Mouse (Mus musculus) spleen, embryonic (tissue): Measurements from ENCODE around the gene Cct6b.
"Not testable (repeated sequence)": the region's sequence is repeated elsewhere in the genome, so short reads cannot be mapped to it uniquely, and the experiment has no call there.

Experiments used
- CTCF ChIA-PET: fragments of 350-600 bp; sonication (Branson Sonifier 250); formaldehyde crosslinking; loops from one replicate; lab custom pipeline; 2022; lab: Charles Lee

Cct6b gene

DNA sequence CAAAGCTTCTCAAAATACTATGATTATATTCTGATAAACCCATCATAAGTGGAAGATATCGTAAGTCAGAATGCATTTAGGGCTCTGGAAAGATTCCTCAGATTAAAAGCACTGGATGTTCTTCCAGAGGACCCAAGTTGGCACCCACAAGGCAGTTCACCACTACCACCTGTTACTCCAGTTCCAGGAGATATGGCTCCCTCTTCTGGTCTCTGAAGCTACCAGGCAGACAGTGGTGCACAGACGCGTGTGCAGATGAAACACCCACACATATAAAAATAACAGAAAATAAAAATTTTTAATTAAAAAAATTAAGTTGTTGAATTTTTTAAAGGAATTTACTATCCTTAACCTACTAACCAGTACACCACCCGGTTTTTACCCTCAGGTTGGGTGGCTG lies 55.2 kb downstream of the Cct6b start:
- CTCF ChIA-PET: no interaction called here

DNA sequence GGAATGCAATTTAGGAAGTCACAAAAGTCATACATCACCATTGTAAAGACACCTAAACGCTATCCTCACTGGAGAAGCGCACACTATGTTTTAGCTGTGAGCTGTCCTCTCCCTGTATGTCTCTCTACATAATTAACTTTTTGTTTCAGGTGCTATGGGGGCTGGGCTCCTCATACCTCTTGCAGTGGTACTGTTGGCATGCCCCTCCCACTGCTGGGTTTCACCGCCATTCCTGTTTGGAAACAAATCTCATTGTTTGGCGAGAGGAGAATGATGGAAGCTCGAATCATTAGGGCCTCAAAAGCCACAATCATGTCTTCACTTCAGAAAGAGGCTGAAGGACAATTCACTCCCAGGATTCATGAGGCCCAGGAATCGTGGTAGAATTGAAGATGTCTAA lies 59.0 kb downstream of the Cct6b start:
- CTCF ChIA-PET: interaction anchor here (0.7 kb wide), 1 partner anchor 43 kb away, joined by 5 read pairs; no protein-coding TSS in a partner anchor

DNA sequence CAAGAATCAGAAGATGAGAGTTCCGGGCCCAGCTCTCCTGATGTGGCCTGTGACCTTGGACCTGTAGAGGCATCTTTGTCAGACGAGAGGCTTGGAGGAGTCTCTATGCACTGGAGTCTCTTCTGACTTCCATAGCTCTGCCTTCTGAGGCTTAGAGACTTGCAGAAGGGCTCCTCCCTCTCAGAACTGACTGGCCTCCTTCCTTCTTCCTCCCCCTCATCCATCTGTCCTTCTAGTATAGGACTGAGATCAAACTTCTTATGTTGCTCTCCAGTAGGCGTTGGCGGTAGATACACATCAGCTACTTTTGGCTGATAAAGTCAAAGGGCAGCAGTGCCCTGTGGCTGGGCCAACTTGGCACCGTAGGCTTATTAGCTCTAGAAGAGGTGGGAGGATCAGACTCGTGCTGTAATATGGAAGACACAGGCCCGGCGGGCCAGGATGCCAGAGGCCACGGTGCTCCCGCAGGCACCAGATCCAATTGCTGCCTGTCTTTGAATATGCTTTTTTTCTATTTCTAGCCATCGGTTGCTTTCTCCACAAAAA lies 64.2 kb downstream of the Cct6b start:
- CTCF ChIA-PET: no interaction called here

DNA sequence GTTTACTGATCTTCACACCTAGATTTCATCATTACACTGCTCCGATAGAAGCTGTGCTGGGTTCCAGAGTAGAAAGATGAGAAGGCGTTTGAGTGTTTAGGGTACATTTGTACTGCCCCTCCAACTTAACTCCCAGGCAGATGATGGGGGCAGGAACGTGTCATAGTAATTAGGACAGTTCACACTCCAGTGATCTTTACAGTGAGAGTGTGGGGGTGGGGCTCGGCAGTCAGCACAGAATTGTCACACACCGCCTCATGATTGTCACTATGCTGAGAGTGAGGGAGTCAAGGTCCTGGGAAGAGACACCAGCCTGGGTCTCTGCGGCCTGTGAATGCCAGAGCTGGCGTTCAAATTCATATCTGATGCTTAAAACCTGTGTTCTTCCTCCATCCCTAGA lies 68.2 kb downstream of the Cct6b start:
- CTCF ChIA-PET: no interaction called here

DNA sequence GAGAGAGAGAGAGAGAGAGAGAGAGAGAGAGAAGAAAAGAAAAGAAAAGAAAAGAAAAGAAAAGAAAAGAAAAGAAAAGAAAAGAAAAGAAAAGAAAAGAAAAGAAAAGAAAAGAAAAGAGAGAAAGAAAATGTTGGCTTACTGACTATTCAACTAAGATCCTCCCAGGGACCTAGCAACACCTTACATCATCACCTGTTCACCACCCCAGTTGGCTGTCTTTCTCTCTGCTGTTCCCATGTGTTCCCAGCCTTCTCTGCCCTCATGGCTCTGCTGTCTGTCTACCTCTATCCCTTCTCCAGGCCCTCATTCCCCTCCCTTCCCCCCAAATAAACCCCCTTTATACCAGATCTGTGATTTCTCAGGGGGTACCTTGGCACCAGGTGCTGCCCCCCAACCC lies 69.2 kb downstream of the Cct6b start:
- CTCF ChIA-PET: not testable (repeated sequence)

DNA sequence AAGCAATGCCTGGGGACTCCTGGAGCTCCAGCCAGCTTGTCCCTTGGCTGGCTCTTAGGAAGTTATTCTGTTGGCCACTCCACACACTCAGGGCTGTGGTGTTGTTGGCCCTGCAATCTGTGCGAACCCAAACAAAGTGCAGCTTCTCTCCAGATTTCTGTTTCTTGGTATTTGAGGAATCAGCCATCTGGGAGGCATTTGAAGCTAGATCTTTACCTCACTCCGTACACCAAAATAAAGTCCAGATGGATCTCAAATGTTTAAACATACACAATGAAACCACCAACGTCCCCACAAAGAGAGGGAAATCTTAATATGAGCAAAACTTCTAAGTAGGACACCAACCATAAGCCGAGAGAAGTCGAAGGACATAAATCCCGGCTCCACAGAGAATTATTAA lies 71.5 kb downstream of the Cct6b start:
- CTCF ChIA-PET: no interaction called here

DNA sequence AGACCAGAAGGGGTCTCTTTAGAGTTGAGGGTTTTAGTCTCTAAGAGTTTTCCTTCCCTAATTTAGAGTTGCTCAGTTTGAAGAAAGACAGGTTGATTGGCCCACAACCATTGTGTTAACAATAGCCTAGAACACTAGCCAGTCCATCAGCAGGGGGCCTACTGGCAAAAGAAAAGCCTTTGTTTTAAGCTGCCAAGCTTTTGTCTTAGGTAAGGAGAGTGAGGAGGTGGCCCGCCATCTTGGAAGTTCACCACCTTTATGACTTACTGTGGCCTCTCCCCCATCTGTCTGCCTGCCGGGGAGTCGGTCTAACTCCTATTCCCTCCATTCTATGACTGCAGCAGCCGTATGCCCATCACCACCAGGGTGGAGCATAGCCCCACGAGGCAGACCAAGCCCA lies 73.6 kb downstream of the Cct6b start:
- CTCF ChIA-PET: no interaction called here

DNA sequence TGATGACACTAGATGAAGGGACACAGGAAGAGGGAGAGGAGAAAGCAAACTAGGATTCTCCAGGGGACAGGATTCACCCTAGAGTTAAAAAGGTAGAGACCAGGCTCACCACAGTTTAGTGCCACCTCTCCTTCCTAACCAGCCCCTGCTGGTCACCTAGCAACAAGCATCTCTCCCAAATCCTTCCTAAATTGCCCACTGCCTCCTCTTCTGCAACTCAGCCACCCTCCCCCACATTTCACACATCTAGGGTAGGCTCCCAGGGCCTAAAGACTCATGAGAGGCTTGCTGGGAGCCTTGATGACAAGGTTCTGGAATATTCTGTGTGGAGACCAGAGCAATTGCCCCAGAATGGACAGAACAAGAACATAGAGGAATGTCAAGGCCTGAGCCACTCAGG lies 76.5 kb downstream of the Cct6b start:
- CTCF ChIA-PET: no interaction called here

DNA sequence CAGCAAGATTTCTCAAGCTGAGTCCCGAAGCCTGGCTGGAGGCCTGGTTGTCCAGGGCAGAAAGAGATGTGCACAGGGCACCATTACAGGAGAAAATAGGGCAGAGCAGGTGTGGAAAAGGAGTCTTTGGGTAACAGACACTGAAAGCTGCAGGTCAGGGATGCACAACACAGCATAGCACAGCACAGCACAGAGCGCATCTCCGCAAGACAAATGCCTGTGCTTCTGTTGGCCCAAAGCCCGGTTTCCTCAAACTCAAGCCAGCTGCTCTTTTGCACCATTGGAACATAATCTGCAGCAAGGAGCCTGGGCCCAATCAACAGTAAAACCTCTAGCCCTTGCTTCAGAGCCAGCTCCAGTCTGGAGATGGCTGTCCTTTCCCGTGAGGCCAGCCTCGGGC lies 79.4 kb downstream of the Cct6b start:
- CTCF ChIA-PET: interaction anchor here (0.5 to 1.0 kb wide), 3 partner anchors 77 to 362 kb away, joined by 3 to 4 read pairs (median 3); no protein-coding TSS in a partner anchor

DNA sequence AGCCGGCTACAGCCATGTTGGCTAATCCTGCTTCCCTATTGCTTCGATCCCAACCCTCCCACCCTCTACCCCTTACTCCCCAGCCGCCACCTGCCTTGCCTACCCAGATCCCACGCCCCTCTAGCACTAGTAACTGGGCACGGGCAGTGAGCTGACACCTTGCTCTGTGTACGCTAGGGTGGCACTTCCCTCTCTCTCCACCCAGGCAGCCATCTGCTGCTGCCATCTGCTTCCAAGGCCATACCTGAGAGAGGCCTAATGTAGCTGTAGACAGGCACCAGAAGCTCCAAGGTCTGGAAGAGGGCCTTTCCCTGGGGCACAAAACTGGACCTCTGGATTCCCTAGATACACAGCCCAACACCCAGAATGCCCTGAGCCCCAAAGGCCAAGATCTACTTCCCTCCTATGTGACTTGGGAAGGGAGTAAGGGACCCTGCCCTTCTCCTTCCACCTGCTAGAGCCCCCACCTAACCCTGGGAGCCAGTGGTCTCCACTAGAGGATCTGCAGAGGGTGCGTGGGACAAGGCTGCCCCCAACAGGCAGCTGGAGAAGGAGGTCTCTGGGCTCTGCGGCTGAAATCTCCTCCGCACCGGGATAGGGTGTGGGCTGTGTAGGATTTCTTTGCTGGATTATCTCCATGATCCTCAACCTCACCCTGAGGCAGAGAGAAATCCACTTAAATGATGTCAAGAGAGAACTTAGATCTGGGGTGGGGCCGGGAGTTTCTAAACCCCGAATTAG lies 80.2 kb downstream of the Cct6b start:
- CTCF ChIA-PET: interaction anchor here (1.0 kb wide), 1 partner anchor 76 kb away, joined by 3 read pairs; no protein-coding TSS in a partner anchor

DNA sequence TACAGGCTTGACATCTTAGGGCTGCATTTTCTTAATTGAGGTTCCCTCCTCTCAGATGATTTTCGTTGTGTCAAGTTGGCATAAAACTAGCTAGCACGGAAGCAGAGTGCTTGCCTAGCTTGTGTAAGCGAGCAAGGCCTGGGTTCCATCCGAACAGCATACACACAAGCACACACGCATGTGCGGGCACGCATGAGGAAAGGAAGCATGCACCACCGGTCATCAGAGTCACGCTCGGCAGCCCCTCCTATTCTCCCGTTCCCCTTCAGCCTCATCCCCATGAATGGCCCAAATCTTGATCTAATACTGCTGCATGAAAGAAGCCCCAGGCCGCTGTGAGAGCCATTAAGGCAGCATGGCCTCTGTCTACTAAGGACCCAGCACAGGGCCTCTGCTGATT lies 85.6 kb downstream of the Cct6b start:
- CTCF ChIA-PET: no interaction called here
